Mouse (Mus musculus): Measurements from ENCODE around the gene Mta3. TPM values are rescaled to one million over a fixed set of nuclear protein-coding genes. Genes with fewer than 3 reads are reported as not detected.
"Not testable (repeated sequence)": the region's sequence is repeated elsewhere in the genome, so short reads cannot be mapped to it uniquely, and the experiment has no call there.

Mta3 gene
- polyA plus RNA-seq, 1 experiment from 2014 or later, result 31.8 TPM

- Histone ChIP-seq H3K36me3 (replicated peaks) (no peaks in the 10 kb centered on the region), H3K9me3 (no peaks in the 10 kb centered on the region), H3K27ac (no peak overlapping the region), H3K27me3 (ENCODE audit: poor library complexity, severe bottlenecking) (peaks cover 21% of the 10 kb centered on the region), H3K4me1 (peaks cover 26% of the 10 kb centered on the region), H3K4me3 (no peak overlapping the region)
- no peak for DNase-seq (ENCODE audit: extremely low spot score, low spot score)
- 57% methylated on average over 12 of the region's 12 CpGs for WGBS
These were observed 143.2 kb downstream of the Mta3 start for GRCm38 (mm10) chr17:83849081-83849675.

GRCm38 (mm10) chr17:83849717-83850116 is 143.8 kb downstream of the Mta3 start:
- H3K27ac ChIP-seq, result no peak overlapping the region
- H3K27me3 ChIP-seq (ENCODE audit: poor library complexity, severe bottlenecking), result peaks cover 21% of the 10 kb centered on the region
- no peak overlapping the region for H3K4me3 ChIP-seq
- H3K36me3 ChIP-seq (replicated peaks), result no peaks in the 10 kb centered on the region
- peaks cover 31% of the 10 kb centered on the region for H3K4me1 ChIP-seq
- 86% methylated on average over 5 of the region's 5 CpGs for WGBS
- H3K9me3 ChIP-seq, result no peaks in the 10 kb centered on the region
- no peak for DNase-seq (ENCODE audit: extremely low spot score, low spot score)

GRCm38 (mm10) chr17:83850458-83850857 is 144.5 kb downstream of the Mta3 start:
- H3K36me3 ChIP-seq (replicated peaks), result no peaks in the 10 kb centered on the region
- no peak overlapping the region for H3K4me3 ChIP-seq
- H3K27me3 ChIP-seq (ENCODE audit: poor library complexity, severe bottlenecking), result peaks cover 21% of the 10 kb centered on the region
- DNase-seq (ENCODE audit: extremely low spot score, low spot score), result peak; percentile 81
- no peak overlapping the region for H3K27ac ChIP-seq
- 16% methylated on average over 9 of the region's 9 CpGs for WGBS
- no peaks in the 10 kb centered on the region for H3K9me3 ChIP-seq
- peaks cover 31% of the 10 kb centered on the region for H3K4me1 ChIP-seq

GRCm38 (mm10) chr17:83850864-83851263 is 144.9 kb downstream of the Mta3 start:
- WGBS, result 85% methylated on average over 5 of the region's 5 CpGs
- Histone ChIP-seq H3K27ac (no peak overlapping the region), H3K9me3 (no peaks in the 10 kb centered on the region), H3K36me3 (replicated peaks) (no peaks in the 10 kb centered on the region), H3K4me1 (peaks cover 31% of the 10 kb centered on the region), H3K4me3 (no peak overlapping the region), H3K27me3 (ENCODE audit: poor library complexity, severe bottlenecking) (peaks cover 21% of the 10 kb centered on the region)
- no peak for DNase-seq (ENCODE audit: extremely low spot score, low spot score)

- no peak for DNase-seq (ENCODE audit: extremely low spot score, low spot score)
- WGBS, result 52% methylated on average over 3 of the region's 3 CpGs
- Histone ChIP-seq H3K36me3 (replicated peaks) (no peaks in the 10 kb centered on the region), H3K27ac (no peak overlapping the region), H3K4me3 (peak overlapping the region; percentile 10), H3K9me3 (no peaks in the 10 kb centered on the region), H3K27me3 (ENCODE audit: poor library complexity, severe bottlenecking) (peaks cover 11% of the 10 kb centered on the region; the same call in 1 of the 2 replicates), H3K4me1 (peaks cover 20% of the 10 kb centered on the region)
These were observed 147.9 kb downstream of the Mta3 start for GRCm38 (mm10) chr17:83853831-83854230.

- H3K4me3 ChIP-seq, result peak overlapping the region; percentile 10
- no peaks in the 10 kb centered on the region for H3K36me3 ChIP-seq (replicated peaks)
- WGBS, result 45% methylated on average over 12 of the region's 12 CpGs
- peaks cover 14% of the 10 kb centered on the region for H3K4me1 ChIP-seq
- no peaks in the 10 kb centered on the region for H3K9me3 ChIP-seq
- DNase-seq (ENCODE audit: extremely low spot score, low spot score), result peak; percentile 42
- no peak overlapping the region for H3K27ac ChIP-seq
- H3K27me3 ChIP-seq (ENCODE audit: poor library complexity, severe bottlenecking), result peaks cover 9% of the 10 kb centered on the region; the same call in 1 of the 2 replicates
These were observed 148.4 kb downstream of the Mta3 start for GRCm38 (mm10) chr17:83854284-83854918.

- H3K9me3 ChIP-seq, result no peaks in the 10 kb centered on the region
- no peak for DNase-seq (ENCODE audit: extremely low spot score, low spot score)
- no peak overlapping the region for H3K4me3 ChIP-seq
- peaks cover 8% of the 10 kb centered on the region for H3K27me3 ChIP-seq (ENCODE audit: poor library complexity, severe bottlenecking)
- no peaks in the 10 kb centered on the region for H3K36me3 ChIP-seq (replicated peaks)
- 90% methylated on average over 7 of the region's 7 CpGs for WGBS
- H3K27ac ChIP-seq, result no peak overlapping the region
- peaks cover 16% of the 10 kb centered on the region for H3K4me1 ChIP-seq
These were observed 152.4 kb downstream of the Mta3 start for GRCm38 (mm10) chr17:83858413-83858812.

GRCm38 (mm10) chr17:83859639-83860038 is 153.7 kb downstream of the Mta3 start:
- no peak for DNase-seq (ENCODE audit: extremely low spot score, low spot score)
- 87% methylated on average over 4 of the region's 4 CpGs for WGBS
- H3K27ac ChIP-seq, result no peak overlapping the region
- H3K4me1 ChIP-seq, result peaks cover 12% of the 10 kb centered on the region
- H3K36me3 ChIP-seq (replicated peaks), result no peaks in the 10 kb centered on the region
- H3K9me3 ChIP-seq, result no peaks in the 10 kb centered on the region
- peaks cover 18% of the 10 kb centered on the region for H3K27me3 ChIP-seq (ENCODE audit: poor library complexity, severe bottlenecking)
- H3K4me3 ChIP-seq, result no peak overlapping the region

GRCm38 (mm10) chr17:83860224-83860623 is 154.3 kb downstream of the Mta3 start:
- peaks cover 21% of the 10 kb centered on the region for H3K27me3 ChIP-seq (ENCODE audit: poor library complexity, severe bottlenecking)
- H3K9me3 ChIP-seq, result no peaks in the 10 kb centered on the region
- peaks cover 12% of the 10 kb centered on the region for H3K4me1 ChIP-seq
- no peak for DNase-seq (ENCODE audit: extremely low spot score, low spot score)
- no peaks in the 10 kb centered on the region for H3K36me3 ChIP-seq (replicated peaks)
- no peak overlapping the region for H3K27ac ChIP-seq
- no peak overlapping the region for H3K4me3 ChIP-seq
- 85% methylated on average over 7 of the region's 7 CpGs for WGBS

GRCm38 (mm10) chr17:83860968-83861367 is 155.0 kb downstream of the Mta3 start:
- peaks cover 12% of the 10 kb centered on the region for H3K4me1 ChIP-seq
- peak overlapping the region; percentile 82 for H3K4me3 ChIP-seq
- H3K27ac ChIP-seq; H3K36me3 ChIP-seq (replicated peaks); H3K9me3 ChIP-seq; DNase-seq (ENCODE audit: extremely low spot score, low spot score): not testable (repeated sequence)
- WGBS, result 62% methylated on average over 8 of the region's 8 CpGs
- peaks cover 21% of the 10 kb centered on the region for H3K27me3 ChIP-seq (ENCODE audit: poor library complexity, severe bottlenecking)

- Histone ChIP-seq H3K36me3 (replicated peaks) (no peaks in the 10 kb centered on the region), H3K4me3 (peak overlapping the region; percentile 82), H3K27ac (peak overlapping the region; percentile 94), H3K4me1 (peaks cover 14% of the 10 kb centered on the region), H3K9me3 (no peaks in the 10 kb centered on the region), H3K27me3 (ENCODE audit: poor library complexity, severe bottlenecking) (peaks cover 21% of the 10 kb centered on the region)
- under 1% methylated on average over 62 of the region's 62 CpGs for WGBS
- DNase-seq (ENCODE audit: extremely low spot score, low spot score), result peak; percentile 98
These were observed 155.6 kb downstream of the Mta3 start for GRCm38 (mm10) chr17:83861444-83862133.

GRCm38 (mm10) chr17:83862134-83862881 is 156.3 kb downstream of the Mta3 start:
- H3K9me3 ChIP-seq, result no peaks in the 10 kb centered on the region
- DNase-seq (ENCODE audit: extremely low spot score, low spot score), result peak; percentile 78

More at GRCm38 (mm10) chr17:83862134-83862881, 156.3 kb downstream of the Mta3 start:
- Histone ChIP-seq H3K4me3 (peak overlapping the region; percentile 82), H3K27ac (peak overlapping the region; percentile 94), H3K4me1 (peaks cover 19% of the 10 kb centered on the region), H3K36me3 (replicated peaks) (no peaks in the 10 kb centered on the region), H3K27me3 (ENCODE audit: poor library complexity, severe bottlenecking) (peaks cover 21% of the 10 kb centered on the region)
- under 1% methylated on average over 26 of the region's 27 CpGs for WGBS
